Mouse (Mus musculus) forebrain, embryonic 16.5 days (tissue): Measurements from ENCODE around the gene Ninj2. TPM values are rescaled to one million over a fixed set of nuclear protein-coding genes. Genes with fewer than 3 reads are reported as not detected.

Experiments used
- ATAC-seq: fragments of 200-750 bp; cut with Nextera tagmentation; 2 replicates; pipeline ENCODE4 v1.8.0; 2017; ENCODE audit warnings: mild to moderate bottlenecking, moderate library complexity
- H3K27ac ChIP-seq: fragments of 300-500 bp; sonication (generic); 2 replicates; pipeline ENCODE4 v1.5.1; 2014; ENCODE audit warnings: low read length, control low read depth
- H3K27me3 ChIP-seq: fragments of 300-500 bp; sonication (generic); replicated peaks from 2 replicates; pipeline ENCODE4 v1.6.1; 2014; ENCODE audit warnings: low read length; ENCODE audit not compliant: control insufficient read depth, insufficient read depth
- H3K36me3 ChIP-seq: fragments of 300-500 bp; sonication (generic); 2 replicates; pipeline ENCODE4 v1.6.1; 2014; ENCODE audit not compliant: control insufficient read depth, insufficient read depth
- H3K4me1 ChIP-seq: fragments of 300-500 bp; sonication (generic); replicated peaks from 2 replicates; pipeline ENCODE4 v1.6.1; 2014; ENCODE audit warnings: low read length; ENCODE audit not compliant: control insufficient read depth, insufficient read depth
- H3K4me2 ChIP-seq: fragments of 300-500 bp; sonication (generic); 2 replicates; pipeline ENCODE4 v1.6.1; 2014; ENCODE audit warnings: mild to moderate bottlenecking, low read length, control low read depth
- H3K4me3 ChIP-seq: fragments of 300-500 bp; sonication (generic); replicated peaks from 2 replicates; pipeline ENCODE4 v1.5.1; 2014; ENCODE audit warnings: mild to moderate bottlenecking, low read length, control low read depth
- H3K9ac ChIP-seq: fragments of 300-500 bp; sonication (generic); replicated peaks from 2 replicates; pipeline ENCODE4 v1.6.1; 2014; ENCODE audit warnings: low read depth, low read length, control low read depth
- H3K9me3 ChIP-seq: fragments of 300-500 bp; sonication (generic); 2 replicates; pipeline ENCODE4 v1.6.1; 2016; ENCODE audit warnings: low read length; ENCODE audit not compliant: control insufficient read depth
- WGBS: fragments of 180-500 bp; shearing (Covaris S2); extraction: QIAGEN DNeasy Blood & Tissue Kit; methylation state at CpG from one replicate; pipeline ENCODE4 v1.1.7; 2014; 5-methylcytosine and 5-hydroxymethylcytosine counted together
- polyA plus RNA-seq: library from polyadenylated mRNA; unstranded; fragments of >200 nt; fragmentation: Nextera tagmentation; extraction: Ambion mirVana; gene quantifications from 2 replicates; pipeline ENCODE4 v1.2.1, GENCODE M21; 2015

The Ninj2 gene
- polyA plus RNA-seq, 1 experiment from 2014 or later: not detected

DNA sequence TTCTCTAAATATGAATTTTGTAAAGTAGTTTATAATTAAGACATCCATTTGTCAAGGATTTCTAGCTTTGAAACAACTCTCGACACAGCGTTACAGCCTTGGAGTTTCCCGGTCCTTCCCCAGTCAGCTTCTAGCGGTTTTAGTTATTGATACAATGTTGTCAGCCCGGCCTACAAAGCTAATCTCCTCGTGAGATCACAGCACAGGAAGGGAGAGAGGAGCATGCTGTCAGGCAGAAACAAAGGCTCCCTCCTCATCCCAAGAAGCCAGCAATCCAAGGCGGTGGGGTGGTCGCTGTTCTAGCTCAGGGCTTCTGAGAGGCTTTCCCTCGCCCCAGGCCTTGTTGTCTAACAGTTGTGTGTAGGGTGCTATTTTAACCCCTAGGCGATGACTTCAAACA is 101.2 kb downstream of the Ninj2 start:
- Histone ChIP-seq H3K27ac (no peak overlapping the region), H3K4me1 (0 out of 2 replicates have a peak, but pooled peaks cover 3% of the 10 kb centered on the region), H3K36me3 (no peaks in the 10 kb centered on the region), H3K4me3 (no peak overlapping the region), H3K9me3 (no peaks in the 10 kb centered on the region), H3K27me3 (no peaks in the 10 kb centered on the region), H3K4me2 (no peak overlapping the region), H3K9ac (no peak overlapping the region)
- WGBS: 35% methylated on average over 10 of the region's 10 CpGs
- no peak for ATAC-seq

GRCm38 (mm10) chr6:120194963-120195362 is 101.8 kb downstream of the Ninj2 start:
- ATAC-seq: no peak
- H3K27ac ChIP-seq: no peak overlapping the region
- no peaks in the 10 kb centered on the region for H3K9me3 ChIP-seq
- H3K4me3 ChIP-seq: no peak overlapping the region
- H3K4me2 ChIP-seq: no peak overlapping the region
- no peak overlapping the region for H3K9ac ChIP-seq
- H3K36me3 ChIP-seq: no peaks in the 10 kb centered on the region
- WGBS: 28% methylated on average over 7 of the region's 7 CpGs
- peaks cover 6% of the 10 kb centered on the region; the same call in 1 of the 2 replicates for H3K4me1 ChIP-seq
- no peaks in the 10 kb centered on the region for H3K27me3 ChIP-seq

GRCm38 (mm10) chr6:120196837-120197236 is 103.7 kb downstream of the Ninj2 start:
- Histone ChIP-seq H3K27ac (no peak overlapping the region), H3K4me2 (no peak overlapping the region), H3K36me3 (no peaks in the 10 kb centered on the region), H3K4me3 (no peak overlapping the region), H3K27me3 (no peaks in the 10 kb centered on the region), H3K9ac (no peak overlapping the region), H3K4me1 (peaks cover 6% of the 10 kb centered on the region; the same call in 1 of the 2 replicates), H3K9me3 (no peaks in the 10 kb centered on the region)
- no peak for ATAC-seq
- WGBS: 36% methylated on average over 2 of the region's 2 CpGs

DNA sequence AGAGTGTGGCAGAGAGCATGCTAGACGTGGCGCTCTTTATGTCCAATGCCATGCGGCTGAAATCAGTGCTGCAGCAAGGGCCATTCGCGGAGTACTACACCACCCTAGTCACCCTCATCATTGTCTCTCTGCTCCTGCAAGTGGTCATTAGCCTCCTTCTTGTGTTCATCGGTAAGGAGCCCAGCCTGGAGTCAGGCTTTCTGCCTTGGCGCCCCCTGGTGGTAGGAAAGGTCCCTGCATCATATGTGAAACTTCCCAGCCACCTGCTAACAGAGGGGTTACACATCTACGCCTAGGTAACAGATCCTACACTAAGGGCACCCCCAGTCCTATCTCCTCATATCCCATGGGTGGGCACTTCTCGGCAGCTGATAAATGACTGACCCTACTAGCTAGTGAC is 104.8 kb downstream of the Ninj2 start:
- ATAC-seq: peak; percentile 24; the same call in 1 of the 2 replicates
- H3K36me3 ChIP-seq: no peaks in the 10 kb centered on the region
- H3K9ac ChIP-seq: no peak overlapping the region
- no peaks in the 10 kb centered on the region for H3K27me3 ChIP-seq
- H3K4me2 ChIP-seq: no peak overlapping the region
- 29% methylated on average over 9 of the region's 9 CpGs for WGBS
- H3K27ac ChIP-seq: no peak overlapping the region
- no peak overlapping the region for H3K4me3 ChIP-seq
- peaks cover 10% of the 10 kb centered on the region for H3K4me1 ChIP-seq
- no peaks in the 10 kb centered on the region for H3K9me3 ChIP-seq

DNA sequence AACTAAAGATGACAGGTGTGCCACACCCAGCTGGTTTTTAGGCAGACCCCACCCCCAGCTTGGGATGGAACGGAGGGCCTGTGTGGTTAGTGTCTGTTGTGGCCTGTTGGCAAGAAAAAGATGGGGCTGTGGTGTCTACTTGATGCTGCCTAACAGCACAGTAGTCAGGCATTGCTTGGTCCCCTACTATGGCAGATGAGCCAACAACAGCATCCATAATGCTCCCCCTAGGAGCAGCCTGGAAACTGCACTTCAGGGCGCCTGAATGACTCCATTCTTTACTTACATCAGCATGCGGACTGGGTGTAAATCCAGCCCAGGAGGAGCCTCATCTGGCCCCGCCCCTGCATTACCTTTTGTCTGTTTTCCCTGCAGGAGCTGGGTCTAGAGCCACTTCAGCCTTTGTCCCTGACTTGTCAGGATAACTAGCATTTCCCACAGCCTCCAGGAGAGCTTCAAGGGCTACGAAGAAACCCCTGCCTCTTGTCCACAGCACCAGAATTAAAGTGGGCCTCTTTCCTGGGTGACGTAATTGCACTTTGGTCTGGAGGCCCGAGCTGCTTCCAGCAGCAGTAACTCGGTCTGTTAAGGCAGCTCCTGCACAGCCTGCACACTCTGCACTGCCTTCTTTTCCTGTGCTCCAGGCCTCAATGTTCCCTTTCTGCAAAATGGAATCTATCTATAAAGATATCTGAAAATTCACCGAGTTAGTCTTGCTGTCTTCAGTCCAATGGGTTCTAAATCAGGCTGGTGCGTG is 106.7 kb downstream of the Ninj2 start:
- Histone ChIP-seq H3K27me3 (no peaks in the 10 kb centered on the region), H3K4me2 (no peak overlapping the region), H3K9ac (no peak overlapping the region), H3K4me1 (peaks cover 10% of the 10 kb centered on the region), H3K36me3 (no peaks in the 10 kb centered on the region), H3K4me3 (no peak overlapping the region), H3K27ac (no peak overlapping the region), H3K9me3 (no peaks in the 10 kb centered on the region)
- WGBS: 20% methylated on average over 10 of the region's 10 CpGs
- ATAC-seq: no peak

GRCm38 (mm10) chr6:120201956-120202355 is 108.8 kb downstream of the Ninj2 start:
- Histone ChIP-seq H3K27me3 (no peaks in the 10 kb centered on the region), H3K4me3 (no peak overlapping the region), H3K9ac (no peak overlapping the region), H3K9me3 (no peaks in the 10 kb centered on the region), H3K27ac (no peak overlapping the region), H3K4me2 (no peak overlapping the region), H3K4me1 (peaks cover 10% of the 10 kb centered on the region), H3K36me3 (no peaks in the 10 kb centered on the region)
- 50% methylated on average over 6 of the region's 6 CpGs for WGBS
- ATAC-seq: no peak

GRCm38 (mm10) chr6:120202406-120202805 is 109.3 kb downstream of the Ninj2 start:
- Histone ChIP-seq H3K9ac (no peak overlapping the region), H3K4me3 (no peak overlapping the region), H3K36me3 (no peaks in the 10 kb centered on the region), H3K27ac (no peak overlapping the region), H3K9me3 (no peaks in the 10 kb centered on the region), H3K4me2 (no peak overlapping the region), H3K4me1 (peaks cover 10% of the 10 kb centered on the region), H3K27me3 (no peaks in the 10 kb centered on the region)
- no peak for ATAC-seq
- WGBS: 35% methylated on average over 8 of the region's 8 CpGs

DNA sequence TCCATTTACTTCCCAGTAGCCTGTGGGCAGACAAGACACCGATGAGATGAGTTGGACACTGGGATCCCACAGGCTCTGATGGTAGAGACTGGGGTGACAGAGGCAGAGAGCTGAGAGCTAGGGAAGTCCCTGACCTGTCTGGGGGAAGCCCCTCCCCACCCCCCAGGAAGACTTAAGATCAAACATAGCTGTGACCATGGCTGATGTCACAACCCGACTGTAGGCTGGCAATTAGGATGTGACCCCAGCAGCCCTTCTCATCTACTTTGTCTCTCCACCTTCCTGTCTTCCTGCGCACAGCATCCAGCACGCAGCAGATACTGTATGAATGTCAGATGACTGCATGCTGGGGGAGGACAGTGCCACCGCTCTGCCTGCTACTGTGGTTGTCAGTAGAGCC is 113.4 kb downstream of the Ninj2 start:
- Histone ChIP-seq H3K4me2 (no peak overlapping the region), H3K4me1 (peaks cover 7% of the 10 kb centered on the region), H3K9me3 (no peaks in the 10 kb centered on the region), H3K4me3 (no peak overlapping the region), H3K27ac (no peak overlapping the region), H3K9ac (no peak overlapping the region), H3K36me3 (no peaks in the 10 kb centered on the region), H3K27me3 (no peaks in the 10 kb centered on the region)
- no peak for ATAC-seq
- 89% methylated on average over 5 of the region's 5 CpGs for WGBS

- WGBS: 86% methylated on average over 6 of the region's 6 CpGs
- no peak overlapping the region for H3K4me3 ChIP-seq
- H3K27me3 ChIP-seq: no peaks in the 10 kb centered on the region
- no peaks in the 10 kb centered on the region for H3K36me3 ChIP-seq
- no peaks in the 10 kb centered on the region for H3K4me1 ChIP-seq
- H3K9ac ChIP-seq: no peak overlapping the region
- no peak for ATAC-seq
- no peaks in the 10 kb centered on the region for H3K9me3 ChIP-seq
- no peak overlapping the region for H3K4me2 ChIP-seq
- H3K27ac ChIP-seq: no peak overlapping the region
Measured at GRCm38 (mm10) chr6:120211536-120211935, 118.4 kb downstream of the Ninj2 start.
